Mouse (Mus musculus) liver, embryonic 14.5 days (tissue): Measurements from ENCODE around the gene Gm45021. TPM values are rescaled to one million over a fixed set of nuclear protein-coding genes. Genes with fewer than 3 reads are reported as not detected.

ENCODE experiments used
- ATAC-seq: fragments of 200-750 bp; cut with Nextera tagmentation; 2 replicates; pipeline ENCODE4 v1.8.0; 2017; ENCODE audit warnings: moderate number of reproducible peaks, mild to moderate bottlenecking, moderate library complexity; ENCODE audit not compliant: insufficient read depth
- DNase-seq, 3 experiments: peaks; one replicate each; pipeline ENCODE4 v3.0.0-alpha.2; 2012 to 2013; ENCODE audit warnings: low read depth in 3 of 3, low spot score in 3 of 3
- H3K27ac ChIP-seq: fragments of 300-500 bp; sonication (generic); 2 replicates; pipeline ENCODE4 v1.5.1; 2014; ENCODE audit warnings: moderate library complexity, mild to moderate bottlenecking, control low read depth, inconsistent platforms
- H3K27me3 ChIP-seq: fragments of 300-500 bp; sonication (generic); 2 replicates; pipeline ENCODE4 v1.6.1; 2014; ENCODE audit warnings: mild to moderate bottlenecking, low read length, moderate library complexity; ENCODE audit not compliant: control insufficient read depth, insufficient read depth
- H3K36me3 ChIP-seq: fragments of 300-500 bp; sonication (generic); replicated peaks from 2 replicates; pipeline ENCODE4 v1.6.1; 2014; ENCODE audit warnings: low read depth; ENCODE audit not compliant: control insufficient read depth, insufficient read depth
- H3K4me1 ChIP-seq, 2 experiments: fragments of 200-500 bp in 1 of 2; fragments of 300-500 bp in 1 of 2; sonication (generic) in 1 of 2; replicated peaks; 2 replicates each; pipeline ENCODE4 v1.6.1; 2012 to 2014; ENCODE audit warnings: antibody characterized with exemption in 1 of 2, inconsistent platforms in 1 of 2, low read length in 1 of 2; ENCODE audit not compliant: control insufficient read depth in 2 of 2, insufficient read depth in 2 of 2
- H3K4me2 ChIP-seq: fragments of 300-500 bp; sonication (generic); 2 replicates; pipeline ENCODE4 v1.6.1; 2014; ENCODE audit warnings: low read depth, mild to moderate bottlenecking, control low read depth, moderate library complexity
- H3K4me3 ChIP-seq, 2 experiments: fragments of 200-500 bp in 1 of 2; fragments of 300-500 bp in 1 of 2; sonication (generic) in 1 of 2; 2 replicates each; pipeline ENCODE4 v1.5.1; 2012 to 2014; ENCODE audit warnings: low read depth in 2 of 2, low read length in 2 of 2, mild to moderate bottlenecking in 2 of 2, control low read depth in 1 of 2, inconsistent platforms in 1 of 2, moderate library complexity in 1 of 2; ENCODE audit not compliant: insufficient read depth in 1 of 2
- H3K9ac ChIP-seq: fragments of 300-500 bp; sonication (generic); replicated peaks from 2 replicates; pipeline ENCODE4 v1.6.1; 2014; ENCODE audit warnings: mild to moderate bottlenecking, control low read depth, moderate library complexity
- H3K9me3 ChIP-seq: fragments of 300-500 bp; sonication (generic); 2 replicates; pipeline ENCODE4 v1.6.1; 2016; ENCODE audit warnings: low read length, mixed read lengths; ENCODE audit not compliant: control insufficient read depth
- CTCF ChIP-seq: IDR thresholded peaks from 2 replicates; pipeline ENCODE4 v1.5.1; 2016; ENCODE audit warnings: antibody characterized with exemption, low read depth, control low read depth
- EP300 ChIP-seq: IDR thresholded peaks from 2 replicates; pipeline ENCODE4 v1.6.1; 2016; ENCODE audit warnings: antibody characterized with exemption, low read depth
- WGBS: fragments of 180-500 bp; shearing (Covaris S2); extraction: QIAGEN DNeasy Blood & Tissue Kit; methylation state at CpG from one replicate; pipeline ENCODE4 v1.1.7; 2014; ENCODE audit not compliant: insufficient replicate concordance; 5-methylcytosine and 5-hydroxymethylcytosine counted together
- polyA plus RNA-seq, 2 experiments: library from polyadenylated mRNA; depleted of rRNA in 1 of 2; stranded (reverse) in 1 of 2; unstranded in 1 of 2; fragments of >200 nt; fragmentation: Nextera tagmentation in 1 of 2; extraction: Ambion mirVana in 1 of 2; gene quantifications; 2 replicates each; pipeline versions ENCODE4 v1.2.1 to v1.2.3; 2012 to 2014

Gm45021 gene
- polyA plus RNA-seq, 2 experiments, result not detected

DNA sequence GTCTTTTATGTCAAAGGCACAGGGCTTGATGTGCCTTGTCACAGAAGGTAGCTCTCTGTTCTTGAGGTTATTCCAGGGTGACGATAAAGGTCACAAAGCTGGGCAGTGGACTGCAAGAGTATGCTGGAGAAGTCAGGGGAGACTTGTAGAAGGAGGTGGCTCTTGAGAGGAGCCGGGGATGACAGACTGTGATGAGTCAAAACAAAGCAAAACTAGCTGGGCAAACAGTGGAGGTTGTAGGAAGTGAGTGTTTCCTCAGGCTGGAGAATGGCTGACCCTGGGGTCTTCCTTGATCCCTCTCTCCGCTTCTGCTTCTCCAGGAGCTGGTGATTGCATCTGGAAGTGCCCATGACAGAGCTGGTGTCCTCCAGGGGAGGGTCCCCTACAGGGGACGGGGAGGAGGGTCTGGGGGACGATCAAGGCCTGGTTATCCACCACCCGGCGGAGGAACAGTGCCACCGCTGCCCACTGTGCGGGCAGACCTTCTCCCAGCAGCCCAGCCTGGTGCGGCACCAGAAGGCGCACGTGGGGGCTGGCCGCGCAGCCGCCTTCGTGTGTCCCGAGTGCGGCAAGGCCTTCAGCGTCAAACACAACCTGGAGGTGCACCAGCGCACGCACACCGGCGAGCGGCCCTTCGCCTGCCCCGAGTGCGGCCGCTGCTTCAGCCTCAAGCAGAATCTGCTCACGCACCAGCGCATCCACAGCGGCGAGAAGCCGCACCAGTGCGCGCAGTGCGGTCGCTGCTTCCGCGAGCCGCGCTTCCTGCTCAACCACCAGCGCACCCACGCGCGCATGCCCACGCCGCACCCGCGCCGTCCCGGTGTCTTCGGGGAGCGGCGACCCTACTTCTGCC, 39.6 kb downstream of the Gm45021 start:
- Histone ChIP-seq H3K9ac (no peak overlapping the region), H3K4me1 (no peaks in the 10 kb centered on the region), H3K4me3 (peak overlapping the region in 1 of 2 experiments; percentile 34; a peak in 3 of 4 replicates), H3K36me3 (no peaks in the 10 kb centered on the region), H3K27me3 (peaks cover 10% of the 10 kb centered on the region), H3K27ac (no peak overlapping the region), H3K9me3 (no peaks in the 10 kb centered on the region), H3K4me2 (peak overlapping the region; percentile 55)
- DNase-seq (no peak), ATAC-seq (no peak)
- TF ChIP-seq EP300 (no peak), CTCF (no peak)
- WGBS, result 11% methylated on average over 54 of the region's 54 CpGs

DNA sequence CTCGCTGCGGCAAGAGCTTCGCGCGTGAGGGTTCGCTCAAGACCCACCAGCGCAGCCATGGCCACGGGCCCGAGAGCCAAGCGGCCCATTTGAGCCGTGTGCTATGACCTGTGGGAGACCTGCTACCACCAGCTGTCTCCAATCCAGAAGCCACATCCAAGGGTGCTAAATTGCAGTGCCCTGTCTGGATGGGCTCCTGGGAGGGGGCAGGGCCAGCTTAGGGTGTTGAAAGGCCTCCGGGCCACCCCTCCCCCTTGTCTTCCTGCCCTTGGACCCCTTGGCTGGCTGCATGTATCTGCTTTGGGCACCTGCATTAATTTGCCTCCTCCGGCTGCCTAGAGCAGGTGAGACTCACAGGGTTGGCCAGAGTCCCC, 40.2 kb downstream of the Gm45021 start:
- H3K9ac ChIP-seq, result no peak overlapping the region
- no peak for DNase-seq
- 24% methylated on average over 13 of the region's 13 CpGs for WGBS

DNA sequence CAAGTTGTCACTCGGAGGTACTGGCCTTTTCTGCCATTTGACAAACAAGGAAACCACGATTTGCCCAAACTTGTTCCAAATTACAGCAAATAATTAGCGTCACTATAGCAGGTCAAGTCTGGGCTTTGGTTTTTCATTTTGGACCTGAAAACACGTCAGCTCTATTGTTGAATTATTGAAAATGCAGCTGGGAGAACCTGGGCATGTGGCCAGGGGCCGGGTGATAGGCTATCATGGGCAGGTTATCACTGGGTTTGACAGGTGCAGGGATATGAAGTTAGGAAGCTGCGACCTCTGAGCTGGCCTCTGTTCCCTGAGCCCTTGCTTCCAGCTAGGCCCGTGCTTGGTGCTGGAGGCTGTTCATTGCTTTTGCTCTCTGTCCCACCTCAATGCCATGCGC, 41.4 kb downstream of the Gm45021 start:
- Histone ChIP-seq H3K27me3 (peaks cover 10% of the 10 kb centered on the region), H3K4me3 (no peak overlapping the region), H3K4me2 (no peak overlapping the region), H3K27ac (no peak overlapping the region), H3K4me1 (peaks cover 0 to 3% of the 10 kb centered on the region in 2 experiments; a peak in 1 of 4 replicates), H3K36me3 (no peaks in the 10 kb centered on the region), H3K9me3 (no peaks in the 10 kb centered on the region), H3K9ac (no peak overlapping the region)
- ATAC-seq (no peak), DNase-seq (no peak)
- WGBS, result 56% methylated on average over 8 of the region's 8 CpGs
- TF ChIP-seq CTCF, result no peak
- TF ChIP-seq EP300, result no peak

More for the DNA sequence above, 40.2 kb downstream of the Gm45021 start:
- no peak for ATAC-seq
- Histone ChIP-seq H3K9me3 (no peaks in the 10 kb centered on the region), H3K27me3 (peaks cover 10% of the 10 kb centered on the region), H3K4me2 (peak overlapping the region; percentile 55), H3K36me3 (no peaks in the 10 kb centered on the region), H3K4me3 (peak overlapping the region in 1 of 2 experiments; percentile 34; a peak in 3 of 4 replicates), H3K27ac (no peak overlapping the region), H3K4me1 (peaks cover 0 to under 1% of the 10 kb centered on the region in 2 experiments; a peak in 1 of 4 replicates)
- TF ChIP-seq CTCF, result no peak
- TF ChIP-seq EP300, result no peak

DNA sequence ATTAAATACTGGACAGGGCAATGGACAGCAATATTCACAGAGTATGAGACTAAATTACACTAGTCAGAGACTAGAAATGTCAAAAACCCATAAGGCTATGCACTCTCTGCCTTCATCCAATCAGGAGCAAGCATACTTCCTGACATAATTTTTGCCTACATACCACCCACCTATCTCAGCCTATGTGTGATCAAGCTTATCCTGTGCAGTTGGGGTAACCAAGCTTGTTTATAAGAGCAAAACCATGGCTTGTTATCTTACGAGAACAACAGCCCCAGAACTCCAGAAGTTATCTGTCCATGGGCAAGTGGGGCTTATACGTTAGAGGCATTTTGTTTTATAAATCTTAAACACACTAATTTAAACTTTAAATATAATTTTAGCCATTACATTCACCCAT, 45.7 kb downstream of the Gm45021 start:
- WGBS, result 14% methylated on average over 2 of the region's 2 CpGs
- Histone ChIP-seq H3K4me3 (no peak overlapping the region), H3K4me2 (no peak overlapping the region), H3K27ac (no peak overlapping the region), H3K9ac (no peak overlapping the region), H3K9me3 (no peaks in the 10 kb centered on the region), H3K4me1 (peaks cover 0 to 3% of the 10 kb centered on the region in 2 experiments; a peak in 1 of 4 replicates), H3K27me3 (no peaks in the 10 kb centered on the region), H3K36me3 (no peaks in the 10 kb centered on the region)
- DNase-seq (no peak), ATAC-seq (peak; percentile 56; the same call in 1 of the 2 replicates)
- TF ChIP-seq CTCF (no peak), EP300 (no peak)

DNA sequence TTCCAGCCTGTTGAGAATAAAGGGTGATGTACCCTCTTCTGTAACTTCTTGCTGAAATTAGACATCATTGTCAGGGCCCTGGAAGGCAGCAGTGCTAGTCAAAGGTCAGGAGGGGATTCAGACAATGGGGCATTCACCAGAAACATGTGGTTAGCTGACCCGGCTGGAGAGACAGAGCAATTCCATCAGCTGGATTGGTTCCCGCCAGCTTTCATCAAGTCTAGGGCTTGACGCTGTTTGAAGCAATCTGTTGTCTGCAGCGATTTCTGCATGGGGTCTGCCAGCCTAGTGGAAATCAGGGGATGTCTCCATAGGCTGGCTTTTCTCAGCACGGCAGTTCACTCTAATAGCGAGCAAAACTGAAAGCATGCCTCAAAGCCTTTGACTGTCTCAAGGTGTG, 47.1 kb downstream of the Gm45021 start:
- Histone ChIP-seq H3K4me2 (no peak overlapping the region), H3K27me3 (no peaks in the 10 kb centered on the region), H3K9ac (no peak overlapping the region), H3K4me3 (no peak overlapping the region), H3K36me3 (no peaks in the 10 kb centered on the region), H3K27ac (no peak overlapping the region), H3K9me3 (no peaks in the 10 kb centered on the region), H3K4me1 (peaks cover 0 to 3% of the 10 kb centered on the region in 2 experiments; a peak in 1 of 4 replicates)
- 57% methylated on average over 6 of the region's 6 CpGs for WGBS
- ATAC-seq, result no peak
- no peak for DNase-seq
- TF ChIP-seq EP300, result no peak
- no peak for TF ChIP-seq CTCF
